Mouse (Mus musculus) midbrain, embryonic 16.5 days (tissue): ENCODE measurements around the gene Pde4d. TPM values are rescaled to one million over a fixed set of nuclear protein-coding genes. Genes with fewer than 3 reads are reported as not detected.

ENCODE experiments used
- ATAC-seq: fragments of 200-750 bp; cut with Nextera tagmentation; 2 replicates; pipeline ENCODE4 v1.8.0; 2017; ENCODE audit warnings: moderate TSS enrichment
- H3K27ac ChIP-seq: fragments of 300-500 bp; sonication (generic); 2 replicates; pipeline ENCODE4 v1.5.1; 2014; ENCODE audit warnings: mild to moderate bottlenecking, low read length, mixed read lengths
- H3K27me3 ChIP-seq: fragments of 300-500 bp; sonication (generic); 2 replicates; pipeline ENCODE4 v1.6.1; 2014; ENCODE audit warnings: low read depth, low read length, mixed read lengths; ENCODE audit not compliant: control insufficient read depth, insufficient read depth
- H3K36me3 ChIP-seq: fragments of 300-500 bp; sonication (generic); 2 replicates; pipeline ENCODE4 v1.6.1; 2014; ENCODE audit warnings: mild to moderate bottlenecking, low read length, moderate library complexity, mixed read lengths; ENCODE audit not compliant: control insufficient read depth, insufficient read depth
- H3K4me1 ChIP-seq: fragments of 300-500 bp; sonication (generic); 2 replicates; pipeline ENCODE4 v1.6.1; 2014; ENCODE audit warnings: mild to moderate bottlenecking, low read length, mixed read lengths; ENCODE audit not compliant: control insufficient read depth, insufficient read depth
- H3K4me2 ChIP-seq: fragments of 300-500 bp; sonication (generic); 2 replicates; pipeline ENCODE4 v1.6.1; 2014; ENCODE audit warnings: mild to moderate bottlenecking, low read length, mixed read lengths
- H3K4me3 ChIP-seq: fragments of 300-500 bp; sonication (generic); 2 replicates; pipeline ENCODE4 v1.5.1; 2014; ENCODE audit warnings: low read depth, mild to moderate bottlenecking, low read length, moderate library complexity, mixed read lengths
- H3K9ac ChIP-seq: fragments of 300-500 bp; sonication (generic); 2 replicates; pipeline ENCODE4 v1.6.1; 2014; ENCODE audit warnings: low read depth, low read length, mixed read lengths
- H3K9me3 ChIP-seq: fragments of 300-500 bp; sonication (generic); replicated peaks from 2 replicates; pipeline ENCODE4 v1.6.1; 2014; ENCODE audit warnings: mild to moderate bottlenecking, low read length, mixed read lengths; ENCODE audit not compliant: control insufficient read depth, poor library complexity, severe bottlenecking
- WGBS: fragments of 180-500 bp; shearing (Covaris S2); extraction: QIAGEN DNeasy Blood & Tissue Kit; methylation state at CpG from one replicate; pipeline ENCODE4 v1.1.7; 2014; 5-methylcytosine and 5-hydroxymethylcytosine counted together
- polyA plus RNA-seq: library from polyadenylated mRNA; unstranded; fragments of >200 nt; fragmentation: Nextera tagmentation; extraction: Ambion mirVana; gene quantifications from 2 replicates; pipeline ENCODE4 v1.2.1, GENCODE M21; 2015

The Pde4d gene
- polyA plus RNA-seq, 1 experiment from 2014 or later = 22.6 TPM

DNA sequence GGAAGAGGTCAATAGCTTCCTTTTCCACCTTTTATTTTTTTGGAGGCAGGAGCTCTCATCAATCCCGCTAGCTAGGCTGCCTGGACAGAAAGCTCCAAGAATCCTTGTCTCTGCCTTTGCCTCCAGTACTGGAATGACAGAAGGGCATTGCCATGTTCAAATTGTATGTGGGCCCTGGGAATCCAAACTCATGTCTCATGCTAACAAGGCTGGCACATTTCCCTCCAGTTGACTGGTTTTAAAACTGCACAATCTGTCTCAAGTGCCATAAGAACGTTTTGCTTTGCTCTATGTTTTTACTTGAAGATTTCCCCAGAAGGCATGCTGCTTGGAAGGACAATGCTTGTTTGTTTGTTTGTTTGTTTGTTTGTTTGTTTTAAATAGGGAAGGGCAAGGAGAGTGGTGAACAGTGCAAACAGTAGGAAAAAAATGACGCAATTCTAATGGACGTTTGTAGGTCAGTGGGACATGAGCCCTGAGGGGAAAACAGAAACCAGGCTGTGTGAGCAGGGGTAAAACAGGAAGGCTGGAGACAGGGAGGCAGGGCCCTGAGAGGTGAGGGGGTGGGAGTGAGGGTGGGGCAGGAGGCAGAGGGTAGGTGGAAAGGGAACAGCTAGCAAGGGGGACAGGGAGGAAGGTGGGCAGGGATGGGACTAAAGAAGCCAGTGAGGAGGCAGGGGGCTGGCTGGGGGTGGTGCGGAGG, 784.3 kb downstream of the Pde4d start:
- no peak overlapping the region for H3K4me2 ChIP-seq
- H3K9me3 ChIP-seq = no peaks in the 10 kb centered on the region
- H3K9ac ChIP-seq = no peak overlapping the region
- WGBS = 64% methylated on average over 5 of the region's 5 CpGs
- no peaks in the 10 kb centered on the region for H3K4me1 ChIP-seq
- H3K27me3 ChIP-seq = no peaks in the 10 kb centered on the region
- no peak overlapping the region for H3K4me3 ChIP-seq
- no peak for ATAC-seq
- no peaks in the 10 kb centered on the region for H3K36me3 ChIP-seq
- H3K27ac ChIP-seq = no peak overlapping the region

DNA sequence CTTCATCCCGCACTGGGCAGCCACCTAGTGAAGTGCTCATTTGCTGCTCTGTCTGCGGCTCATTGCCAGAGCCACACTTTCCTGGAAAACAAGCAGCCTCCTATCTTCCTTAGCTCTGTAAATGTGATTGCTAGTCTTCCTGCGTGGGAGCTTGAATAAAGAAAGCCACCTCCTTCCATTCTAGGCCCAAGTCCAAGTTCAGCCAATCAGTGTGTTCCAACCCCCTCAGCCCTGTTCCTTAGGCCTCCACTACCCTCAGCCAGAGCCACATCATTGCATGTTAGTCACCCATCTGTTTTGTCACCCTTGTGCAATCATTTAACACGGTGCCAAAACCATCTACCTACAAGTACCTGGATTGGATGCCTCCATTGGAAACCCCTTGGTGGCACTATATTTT, 786.3 kb downstream of the Pde4d start:
- Histone ChIP-seq H3K4me2 (no peak overlapping the region), H3K27me3 (no peaks in the 10 kb centered on the region), H3K9me3 (no peaks in the 10 kb centered on the region), H3K36me3 (no peaks in the 10 kb centered on the region), H3K27ac (no peak overlapping the region), H3K4me3 (no peak overlapping the region), H3K4me1 (0 out of 2 replicates have a peak, but pooled peaks cover 3% of the 10 kb centered on the region), H3K9ac (no peak overlapping the region)
- no peak for ATAC-seq
- WGBS = 75% methylated on average over 4 of the region's 4 CpGs

DNA sequence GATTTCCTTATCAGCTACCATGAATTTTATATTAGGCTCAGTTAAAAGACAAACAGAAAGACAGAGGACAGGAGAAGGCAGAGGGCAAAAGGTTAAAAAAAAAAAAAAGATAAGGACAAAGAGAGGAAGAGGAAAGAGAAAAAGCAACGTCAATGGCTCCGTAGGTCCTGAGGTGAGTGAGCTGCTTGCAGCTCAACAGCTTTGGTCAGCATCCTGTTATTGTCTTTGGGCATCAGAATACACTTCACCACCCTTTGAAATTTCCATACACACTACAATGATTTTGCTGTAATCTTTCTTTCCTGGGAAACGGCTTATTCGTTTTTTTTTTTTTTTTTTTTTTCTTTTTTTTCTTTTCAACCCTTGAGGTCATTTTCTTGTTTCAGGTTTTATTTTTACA, 788.9 kb downstream of the Pde4d start:
- H3K27me3 ChIP-seq = no peaks in the 10 kb centered on the region
- 61% methylated on average over 4 of the region's 4 CpGs for WGBS
- no peak overlapping the region for H3K4me2 ChIP-seq
- H3K9me3 ChIP-seq = no peaks in the 10 kb centered on the region
- ATAC-seq = no peak
- H3K4me1 ChIP-seq = 0 out of 2 replicates have a peak, but pooled peaks cover 5% of the 10 kb centered on the region
- no peaks in the 10 kb centered on the region for H3K36me3 ChIP-seq
- H3K4me3 ChIP-seq = no peak overlapping the region
- no peak overlapping the region for H3K27ac ChIP-seq
- no peak overlapping the region for H3K9ac ChIP-seq

DNA sequence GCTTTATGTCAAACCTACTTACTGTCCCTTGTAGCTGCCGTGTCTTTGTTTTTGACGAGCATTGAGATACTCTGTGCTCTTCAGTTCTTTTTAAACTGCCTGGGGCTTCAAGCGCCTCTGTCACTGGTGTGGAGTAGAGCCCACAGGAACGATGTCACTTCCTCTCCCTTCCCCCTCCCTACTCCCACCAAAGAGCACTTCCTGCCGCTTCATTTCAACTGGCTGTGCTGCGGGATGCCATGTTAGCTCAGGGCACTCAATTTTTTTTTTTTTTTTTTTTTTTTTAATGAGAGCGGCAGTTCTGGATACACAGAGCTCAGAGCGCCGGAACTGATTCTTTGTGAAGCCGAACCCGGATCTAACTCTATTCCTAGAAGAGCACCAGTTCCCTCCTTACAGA, 789.5 kb downstream of the Pde4d start:
- H3K27ac ChIP-seq = peak overlapping the region; percentile 14; the same call in 1 of the 2 replicates
- no peak overlapping the region for H3K9ac ChIP-seq
- no peak overlapping the region for H3K4me3 ChIP-seq
- peak; percentile 67; the same call in 1 of the 2 replicates for ATAC-seq
- H3K9me3 ChIP-seq = no peaks in the 10 kb centered on the region
- peak overlapping the region; percentile 30; the same call in 1 of the 2 replicates for H3K4me2 ChIP-seq
- H3K27me3 ChIP-seq = no peaks in the 10 kb centered on the region
- whole genome bisulfite sequencing = 56% methylated on average over 11 of the region's 11 CpGs
- H3K4me1 ChIP-seq = 0 out of 2 replicates have a peak, but pooled peaks cover 5% of the 10 kb centered on the region
- H3K36me3 ChIP-seq = no peaks in the 10 kb centered on the region

DNA sequence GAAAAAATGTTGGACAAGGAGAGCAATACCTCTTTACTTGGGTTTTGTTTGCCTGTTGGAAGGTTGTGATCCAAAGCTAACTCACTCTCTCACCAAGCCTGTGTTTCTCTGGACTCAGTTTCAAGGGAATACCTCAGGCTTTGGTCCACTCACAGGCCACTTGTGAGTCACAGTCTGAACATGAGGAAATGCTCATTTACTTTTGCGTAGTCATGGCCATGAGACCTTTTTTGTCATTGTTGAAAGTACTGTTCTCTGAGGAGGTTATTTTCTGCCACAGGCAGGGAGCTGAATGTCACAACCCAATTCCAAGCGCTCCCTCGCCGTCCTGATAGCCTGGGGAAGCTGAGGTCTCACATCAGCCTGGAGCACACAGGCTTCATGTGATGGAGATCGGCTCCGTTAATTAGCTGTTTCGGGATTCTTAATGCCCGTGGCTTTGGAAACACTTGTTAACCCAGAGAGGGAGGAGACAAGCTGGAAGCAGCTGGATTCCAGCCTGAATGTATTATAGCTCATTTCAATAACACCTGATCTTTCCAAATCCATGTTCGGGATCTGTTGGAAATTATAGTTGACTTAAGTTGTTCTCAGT, 792.8 kb downstream of the Pde4d start:
- WGBS = 54% methylated on average over 9 of the region's 9 CpGs
- H3K9ac ChIP-seq = no peak overlapping the region
- H3K4me3 ChIP-seq = no peak overlapping the region
- H3K27me3 ChIP-seq = no peaks in the 10 kb centered on the region
- no peak for ATAC-seq
- no peaks in the 10 kb centered on the region for H3K9me3 ChIP-seq
- 0 out of 2 replicates have a peak overlapping the region, but pooled peaks have one; percentile 10 for H3K4me2 ChIP-seq
- no peak overlapping the region for H3K27ac ChIP-seq
- H3K4me1 ChIP-seq = 0 out of 2 replicates have a peak, but pooled peaks cover 5% of the 10 kb centered on the region
- H3K36me3 ChIP-seq = no peaks in the 10 kb centered on the region

DNA sequence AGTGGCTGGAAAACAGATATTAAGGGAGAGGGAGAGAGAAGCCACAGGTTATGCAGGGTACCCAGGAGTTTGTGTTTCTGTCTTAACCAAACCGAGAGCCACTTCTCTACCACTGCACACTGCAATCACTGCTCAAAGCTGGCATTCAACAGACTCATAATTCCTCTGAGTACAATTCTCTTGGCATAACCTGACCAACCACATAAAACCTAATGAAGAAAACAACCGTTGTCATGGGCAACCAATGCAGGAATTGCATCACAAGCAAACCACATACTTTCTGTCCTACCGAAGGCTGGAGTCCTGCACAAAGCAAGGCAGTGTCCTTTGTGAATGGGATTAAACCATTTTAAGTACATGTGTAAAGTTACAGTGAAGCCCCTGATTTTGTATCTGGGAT, 793.4 kb downstream of the Pde4d start:
- WGBS = 43% methylated on average over 3 of the region's 3 CpGs
- no peak overlapping the region for H3K4me3 ChIP-seq
- H3K9ac ChIP-seq = no peak overlapping the region
- H3K27me3 ChIP-seq = no peaks in the 10 kb centered on the region
- H3K4me2 ChIP-seq = no peak overlapping the region; the same call in 1 of the 2 replicates
- no peak overlapping the region for H3K27ac ChIP-seq
- H3K9me3 ChIP-seq = no peaks in the 10 kb centered on the region
- 0 out of 2 replicates have a peak, but pooled peaks cover 5% of the 10 kb centered on the region for H3K4me1 ChIP-seq
- no peak for ATAC-seq
- no peaks in the 10 kb centered on the region for H3K36me3 ChIP-seq

DNA sequence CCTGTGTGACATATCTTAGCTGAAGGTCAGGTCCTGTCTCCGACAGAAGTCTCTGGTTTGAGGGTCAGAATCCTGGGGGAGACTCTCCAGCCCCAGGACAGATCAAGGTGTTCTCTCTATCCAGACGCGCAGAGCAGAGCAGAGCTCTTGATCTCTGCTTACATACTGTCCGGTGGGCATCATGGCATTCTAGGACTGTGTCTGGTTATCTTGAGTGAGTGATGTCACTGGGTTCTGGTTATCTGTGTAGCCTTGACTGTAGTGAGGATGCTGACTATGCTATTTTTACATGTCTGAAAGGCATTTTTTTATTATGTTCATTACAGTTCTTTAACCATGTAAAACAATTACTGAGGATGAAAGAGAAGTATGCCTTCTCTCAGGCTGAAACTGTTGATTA, 797.3 kb downstream of the Pde4d start:
- no peak overlapping the region for H3K9ac ChIP-seq
- H3K9me3 ChIP-seq = no peaks in the 10 kb centered on the region
- no peak overlapping the region for H3K4me2 ChIP-seq
- no peaks in the 10 kb centered on the region for H3K36me3 ChIP-seq
- 0 out of 2 replicates have a peak, but pooled peaks cover 2% of the 10 kb centered on the region for H3K4me1 ChIP-seq
- no peak overlapping the region for H3K4me3 ChIP-seq
- WGBS = 92% methylated on average over 4 of the region's 4 CpGs
- ATAC-seq = no peak
- no peaks in the 10 kb centered on the region for H3K27me3 ChIP-seq
- no peak overlapping the region for H3K27ac ChIP-seq

DNA sequence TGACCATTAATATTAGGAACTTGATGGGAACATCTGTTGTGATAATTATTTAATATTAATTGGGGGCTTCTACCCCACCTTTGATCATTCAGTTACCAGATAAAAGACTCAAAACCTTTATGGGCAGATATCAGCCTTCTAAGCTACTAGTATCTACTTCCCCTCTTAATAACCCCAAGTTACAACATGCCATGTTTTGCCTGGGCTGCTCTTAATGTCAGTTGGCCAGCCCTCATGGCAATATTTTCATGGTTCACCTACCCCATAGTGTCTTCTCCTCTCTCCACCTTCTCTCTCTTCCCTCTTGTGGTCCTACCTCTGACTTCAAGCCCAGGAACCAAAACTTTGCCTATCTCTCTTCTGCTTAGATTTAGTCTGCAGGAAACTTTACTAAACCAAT, 799.6 kb downstream of the Pde4d start:
- Histone ChIP-seq H3K4me1 (no peaks in the 10 kb centered on the region), H3K9me3 (no peaks in the 10 kb centered on the region), H3K27me3 (no peaks in the 10 kb centered on the region), H3K4me3 (no peak overlapping the region), H3K36me3 (no peaks in the 10 kb centered on the region), H3K4me2 (no peak overlapping the region), H3K27ac (no peak overlapping the region), H3K9ac (no peak overlapping the region)
- ATAC-seq = no peak

DNA sequence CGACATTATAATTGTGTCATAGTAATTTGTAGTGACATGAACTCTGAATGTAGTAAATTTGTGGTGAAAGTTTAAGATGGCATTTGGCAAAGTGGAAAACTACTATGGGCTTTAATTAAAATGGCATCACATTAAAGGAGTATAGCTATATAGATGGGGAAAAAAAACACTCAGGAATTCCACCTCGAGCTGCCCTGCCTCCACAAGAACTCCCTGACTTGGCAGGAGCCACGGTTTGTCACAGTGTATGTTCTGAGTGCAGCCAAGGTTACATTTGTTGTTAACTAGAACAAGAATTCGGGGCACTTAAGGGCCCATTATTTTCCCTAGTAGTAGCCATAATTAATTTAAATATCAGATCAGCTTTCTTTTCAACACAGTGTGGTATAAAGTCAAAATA, 805.9 kb downstream of the Pde4d start:
- no peak overlapping the region for H3K9ac ChIP-seq
- no peaks in the 10 kb centered on the region for H3K27me3 ChIP-seq
- no peak overlapping the region for H3K27ac ChIP-seq
- ATAC-seq = no peak
- H3K9me3 ChIP-seq = no peaks in the 10 kb centered on the region
- H3K36me3 ChIP-seq = no peaks in the 10 kb centered on the region
- H3K4me2 ChIP-seq = no peak overlapping the region
- WGBS = 73% methylated on average over 4 of the region's 4 CpGs
- no peak overlapping the region for H3K4me3 ChIP-seq
- peaks cover 2% of the 10 kb centered on the region; the same call in 1 of the 2 replicates for H3K4me1 ChIP-seq
